Mouse (Mus musculus) c-Kit-positive CD71-positive TER-119-positive erythroid progenitor cells, embryonic 14.5 days (primary cell): ENCODE results near the gene Fbxw4.
A peak's percentile ranks its signal among the peaks of the same experiment; 100 is the strongest.

ENCODE experiments used
- DNase-seq: peaks from one replicate; pipeline ENCODE4 v3.0.0-alpha.2; 2013; ENCODE audit warnings: low spot score

The Fbxw4 gene

DNA sequence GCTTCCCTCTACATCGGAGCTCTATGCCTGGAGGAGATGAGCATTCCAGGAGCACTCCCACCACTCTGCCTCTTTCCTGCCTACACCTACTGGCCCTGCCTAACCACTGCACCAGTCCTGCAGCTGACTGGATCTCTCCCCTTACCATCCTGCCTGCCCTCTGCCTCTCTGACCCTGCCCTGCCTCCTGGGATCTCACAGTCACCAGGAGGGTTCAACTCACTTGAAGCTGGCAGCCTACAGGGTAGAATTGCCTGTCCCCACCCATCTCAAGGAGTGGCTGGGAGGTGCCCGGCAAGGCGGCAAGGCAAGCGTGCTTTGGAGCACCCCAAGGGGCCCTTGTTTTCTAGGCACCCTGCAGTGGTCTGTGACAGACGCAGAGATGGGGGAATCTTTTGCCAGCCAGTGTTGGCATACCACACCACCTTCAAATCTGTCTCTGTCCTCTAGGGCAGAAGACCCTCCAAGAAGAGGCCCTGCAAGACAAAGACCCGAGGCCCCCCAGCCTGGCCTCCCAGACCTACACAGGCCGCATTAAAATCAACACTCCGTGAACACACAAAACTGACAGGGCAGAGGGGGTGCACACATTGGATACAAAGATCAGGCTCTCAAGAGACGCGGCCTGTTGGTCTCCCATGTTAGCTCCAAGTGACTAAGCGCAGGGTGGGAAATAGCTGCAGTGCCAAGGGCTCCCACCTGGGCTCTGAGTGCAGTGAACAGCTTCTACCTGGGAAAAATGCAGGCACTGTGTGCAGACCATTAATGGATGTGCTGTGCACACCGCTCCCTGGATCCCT, 44.5 kb downstream of the Fbxw4 start:
- no peak for DNase-seq

DNA sequence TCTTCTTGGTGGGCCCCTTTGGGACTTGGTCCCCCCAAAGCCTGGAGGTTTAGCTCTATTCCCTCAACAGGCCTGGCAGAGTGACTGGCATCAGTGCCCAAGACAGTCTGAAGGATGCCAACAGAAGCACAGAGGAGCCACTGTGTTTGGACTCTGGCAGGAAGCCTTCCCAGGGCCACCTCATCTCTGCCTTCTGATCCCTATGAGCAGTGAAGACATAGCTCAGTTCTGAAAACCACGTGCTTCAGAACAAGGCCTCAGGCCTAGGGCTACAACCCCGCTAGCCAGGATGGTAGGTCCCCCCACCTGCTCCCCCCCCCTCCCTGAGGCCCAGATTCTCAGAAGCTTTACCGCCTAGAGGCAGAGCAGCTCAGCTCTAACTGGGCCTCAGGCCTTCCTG, 45.2 kb downstream of the Fbxw4 start:
- DNase-seq, result no peak

DNA sequence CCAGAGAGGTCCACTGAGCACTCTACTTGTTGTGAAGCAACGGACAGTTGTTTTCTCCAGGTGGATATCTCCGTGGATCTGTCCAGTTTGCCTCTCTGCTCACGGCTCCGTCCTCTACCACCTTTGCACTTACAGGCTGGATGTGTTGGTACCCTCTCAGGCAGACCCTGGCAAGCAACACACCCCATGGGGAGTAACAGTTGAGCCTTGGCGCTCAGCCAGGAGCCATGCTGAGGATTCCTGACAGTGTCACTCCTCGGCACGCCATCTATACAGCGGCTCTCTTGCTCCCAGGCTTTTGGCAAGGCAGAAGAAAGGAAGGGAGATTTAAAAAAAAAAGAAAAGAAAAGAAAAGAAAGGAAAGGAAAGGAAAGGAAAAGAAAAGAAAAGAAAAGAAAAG, 45.7 kb downstream of the Fbxw4 start:
- no peak for DNase-seq

DNA sequence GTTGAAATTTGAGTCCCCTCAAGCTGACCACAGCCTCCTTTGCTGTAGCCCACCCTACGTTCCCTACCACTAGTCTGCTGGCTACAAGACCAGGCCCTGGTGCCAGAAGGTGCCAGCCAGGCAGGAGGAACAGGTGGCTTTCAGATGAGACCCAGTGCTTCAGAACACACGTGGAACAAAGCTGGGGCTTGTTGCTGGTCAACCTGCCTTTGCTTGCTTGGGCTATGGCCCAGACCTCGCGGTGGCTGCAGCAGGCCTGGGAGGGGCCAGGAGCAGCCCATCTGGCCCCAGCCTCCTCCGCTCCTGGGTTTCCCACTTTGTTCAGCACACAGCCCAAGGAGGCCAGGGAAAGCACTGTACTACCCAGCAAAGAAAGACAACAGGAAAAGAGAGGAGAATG, 49.3 kb downstream of the Fbxw4 start:
- DNase-seq, result no peak

DNA sequence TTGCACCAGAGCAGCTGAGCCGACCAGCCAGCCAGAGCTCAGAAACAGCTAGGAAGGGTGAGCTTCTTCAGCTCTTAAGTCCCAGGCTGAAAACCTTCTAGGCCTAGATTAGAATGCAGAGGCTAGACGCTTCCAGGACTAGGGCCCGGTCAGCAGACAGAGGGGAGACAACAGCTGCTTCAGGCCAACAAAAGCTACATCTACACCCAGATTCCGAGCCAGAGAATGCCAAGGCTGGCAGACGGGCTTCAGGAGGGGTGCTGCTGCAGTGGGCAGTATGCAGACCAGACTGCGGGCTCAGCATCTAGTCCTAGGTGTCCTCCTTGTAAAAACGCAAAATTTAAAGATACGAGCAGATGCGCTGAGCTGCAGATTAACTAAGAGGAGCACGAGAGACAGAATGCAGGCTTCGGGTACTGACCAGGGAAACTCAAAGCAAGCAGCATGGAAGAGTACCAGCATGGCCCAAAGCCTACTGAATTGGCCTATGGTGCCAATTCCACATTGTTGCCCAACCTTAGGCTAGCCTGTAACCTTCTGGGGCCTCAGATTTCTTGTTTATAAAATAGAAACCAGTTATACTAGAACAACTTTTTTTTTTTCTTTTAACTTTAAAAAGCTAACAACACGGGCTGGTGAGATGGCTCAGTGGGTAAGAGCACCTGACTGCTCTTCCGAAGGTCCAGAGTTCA, 51.3 kb downstream of the Fbxw4 start:
- DNase-seq, result no peak

DNA sequence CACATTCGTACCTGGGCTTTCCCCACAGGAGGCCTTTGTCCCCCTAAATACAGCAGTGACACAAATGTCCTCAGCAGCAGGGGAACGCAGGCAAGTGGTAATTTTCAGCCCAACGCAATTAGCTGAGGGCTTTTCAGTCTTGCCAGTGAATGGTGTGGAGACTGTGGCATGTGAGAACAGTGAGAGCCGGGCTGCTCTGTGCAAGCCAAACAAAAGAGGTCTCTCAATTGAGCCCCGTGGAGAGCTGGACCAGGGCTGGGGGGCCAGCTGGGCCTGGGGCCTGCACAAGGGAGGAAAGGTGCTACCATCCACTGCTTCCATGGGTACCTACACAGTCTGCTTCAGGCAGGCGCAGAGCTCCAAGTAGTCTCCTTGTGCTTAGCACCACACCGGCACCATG, 52.6 kb downstream of the Fbxw4 start:
- DNase-seq, result no peak

DNA sequence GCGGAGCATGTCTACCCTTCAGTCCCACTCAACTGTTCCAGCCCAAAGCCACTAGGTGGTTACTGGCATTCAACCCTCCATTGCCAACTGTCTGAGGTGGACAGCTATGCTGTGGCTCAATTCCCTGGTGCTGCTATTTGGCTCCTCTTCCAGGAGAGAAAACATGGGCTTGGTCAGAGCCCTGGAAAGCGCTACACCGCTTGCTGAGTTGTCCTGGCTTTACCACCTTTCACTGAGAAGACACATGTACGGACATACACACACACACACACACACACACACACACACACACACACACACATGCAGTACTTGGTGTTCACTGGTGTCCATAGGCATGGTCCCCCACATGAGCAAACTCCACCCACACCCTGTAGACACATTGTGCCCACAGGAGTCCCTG, 53.4 kb downstream of the Fbxw4 start:
- DNase-seq, result no peak

DNA sequence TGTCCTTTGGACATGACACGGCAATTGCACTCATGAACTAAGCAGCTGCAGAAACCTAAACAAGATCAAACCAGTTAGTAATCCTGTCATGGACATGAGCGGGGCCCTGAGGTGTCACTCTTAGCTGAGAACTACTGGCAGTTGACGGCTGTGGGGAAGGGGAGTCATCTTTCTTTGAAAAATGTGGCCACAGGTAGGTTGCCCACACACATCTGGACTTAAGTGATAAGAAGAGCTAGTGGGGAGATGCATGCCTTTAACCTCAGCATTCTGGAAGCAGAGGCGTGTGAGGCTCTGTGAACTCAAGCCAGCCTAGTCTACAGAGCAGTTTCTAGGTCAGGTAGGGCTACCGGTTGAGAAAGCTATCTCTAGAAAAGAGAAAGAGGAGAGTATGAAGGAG, 57.5 kb downstream of the Fbxw4 start:
- peak; percentile 73 for DNase-seq

DNA sequence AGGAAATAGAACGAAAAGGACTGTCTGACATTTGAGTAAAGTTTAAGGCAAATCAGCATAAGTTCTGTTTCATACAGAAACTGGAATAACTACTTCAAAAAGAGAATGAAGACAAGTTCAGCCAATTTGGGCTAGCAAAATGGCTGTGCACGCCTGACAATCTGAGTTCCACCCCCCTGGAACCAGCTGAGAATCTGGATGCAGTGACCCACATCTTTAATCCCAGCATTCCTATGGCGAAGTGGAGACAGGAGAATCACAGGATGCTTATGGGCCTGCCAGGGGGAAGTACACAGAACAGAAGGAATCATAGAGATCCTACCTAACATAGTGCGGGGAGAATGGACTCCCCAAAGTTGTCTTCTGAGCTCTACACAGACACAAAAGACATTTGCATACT, 63.0 kb downstream of the Fbxw4 start:
- DNase-seq, result no peak

DNA sequence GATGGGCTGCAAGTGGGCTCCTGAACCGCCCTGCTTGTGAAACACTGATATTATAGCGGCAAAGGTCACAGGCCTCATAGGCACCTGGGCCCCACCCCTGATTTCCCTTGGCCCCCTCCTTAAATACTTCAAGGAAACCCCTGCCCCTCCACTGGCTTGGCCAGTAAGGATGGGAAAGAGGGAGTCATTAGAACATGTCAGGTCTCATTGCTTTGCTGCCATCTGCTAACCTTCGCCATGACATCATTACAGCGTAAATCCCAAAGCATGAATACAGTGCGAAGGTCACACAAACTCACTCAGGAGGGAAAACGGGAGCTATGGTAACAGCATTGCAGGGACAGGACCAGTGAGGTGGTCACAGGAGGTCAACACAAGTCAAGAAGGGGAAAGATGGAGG, 63.7 kb downstream of the Fbxw4 start:
- DNase-seq, result no peak

DNA sequence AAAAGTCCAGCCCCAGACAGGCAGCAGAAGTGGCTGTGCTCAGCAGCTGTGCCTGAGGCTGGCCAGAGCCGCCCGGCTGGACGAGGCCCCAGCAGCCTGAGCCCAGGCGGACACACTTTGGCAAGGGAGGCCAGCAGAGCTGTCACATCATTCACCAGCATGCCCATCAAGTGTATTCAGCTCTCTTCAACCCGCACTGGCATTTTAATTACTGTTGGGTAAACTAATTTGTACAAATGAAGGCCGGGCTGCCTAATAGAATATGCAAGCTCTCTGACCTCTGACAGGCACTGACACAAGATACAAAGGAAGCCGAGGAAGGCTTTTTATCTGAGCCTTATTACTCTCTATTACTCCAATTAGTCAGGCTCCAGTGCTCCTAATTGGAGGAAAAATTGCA, 64.1 kb downstream of the Fbxw4 start:
- DNase-seq, result no peak

DNA sequence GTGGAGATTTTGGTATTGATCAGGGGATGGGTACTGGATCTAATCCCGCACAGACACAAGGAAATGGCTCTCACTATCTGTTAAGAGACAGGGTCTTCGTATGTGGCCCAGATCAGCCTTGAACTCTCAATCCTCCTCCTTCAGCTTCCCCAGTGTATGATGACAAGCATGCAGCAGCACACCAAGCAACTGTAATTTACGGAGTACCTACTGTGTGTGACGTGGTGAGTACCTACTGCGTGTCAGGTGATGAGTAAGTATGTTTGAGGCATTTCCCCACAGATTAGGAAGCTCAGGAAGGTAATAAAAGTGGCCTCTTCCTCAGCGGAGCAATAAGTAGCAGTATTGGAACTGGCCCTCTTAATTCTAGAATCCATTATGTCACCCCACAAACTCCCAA, 64.6 kb downstream of the Fbxw4 start:
- no peak for DNase-seq

DNA sequence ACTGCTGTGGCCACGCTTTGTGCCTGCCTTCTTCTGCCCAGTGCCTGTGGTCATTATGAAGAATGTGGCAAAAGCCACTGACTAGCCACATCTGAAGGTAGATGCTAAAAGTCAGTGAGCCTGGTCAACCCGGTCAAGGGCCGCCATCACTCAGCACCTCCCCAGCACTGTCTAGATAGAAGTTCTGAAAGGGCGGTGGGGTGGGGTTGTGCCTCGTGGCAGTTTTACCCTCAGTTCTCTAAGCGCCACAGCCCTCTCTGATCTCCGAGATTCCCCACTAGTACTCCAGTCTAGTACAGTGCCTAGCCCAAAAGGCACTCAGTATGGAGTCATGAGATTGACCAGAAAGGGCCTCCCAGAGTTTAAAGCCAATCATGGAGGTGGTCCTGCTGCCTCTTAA, 66.0 kb downstream of the Fbxw4 start:
- no peak for DNase-seq

DNA sequence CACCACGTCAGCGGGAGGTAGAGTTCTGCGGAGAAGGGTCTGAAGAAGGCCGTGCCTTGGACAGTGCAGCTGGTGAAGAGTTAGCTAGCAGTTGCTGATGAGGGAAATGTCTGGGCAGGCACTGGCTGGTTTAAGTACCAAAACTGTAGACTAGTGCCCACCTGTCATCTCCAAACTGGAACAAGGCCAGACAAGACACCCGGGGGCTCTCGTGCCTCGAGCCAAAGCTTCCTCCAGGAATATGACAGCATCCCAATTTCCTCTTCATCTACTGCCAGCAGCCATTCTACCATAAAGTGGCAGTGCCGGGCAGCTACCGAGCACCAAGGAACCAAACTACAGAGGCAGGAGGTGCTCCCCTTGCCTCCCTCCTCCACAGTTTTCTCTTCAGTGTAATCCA, 67.2 kb downstream of the Fbxw4 start:
- no peak for DNase-seq

DNA sequence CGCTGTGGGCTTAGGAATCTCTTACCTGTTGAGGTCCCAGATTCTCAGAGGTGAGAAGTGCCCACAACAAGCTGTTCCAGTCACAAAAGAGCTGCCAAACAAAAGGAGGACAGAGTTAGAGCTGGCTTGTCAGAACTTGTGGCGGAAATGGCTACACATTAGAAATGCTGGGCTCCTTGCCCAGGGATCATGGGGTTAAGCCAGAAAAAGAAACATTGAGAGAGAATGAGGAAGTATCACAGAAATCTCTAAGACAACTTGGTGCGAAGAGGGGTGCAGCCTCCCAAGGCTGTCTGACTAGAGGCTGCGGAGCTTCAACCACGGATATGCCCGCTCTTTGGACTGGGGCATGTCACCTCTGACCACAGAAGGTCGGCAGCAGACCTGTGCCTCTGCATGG, 68.4 kb downstream of the Fbxw4 start:
- DNase-seq, result no peak

DNA sequence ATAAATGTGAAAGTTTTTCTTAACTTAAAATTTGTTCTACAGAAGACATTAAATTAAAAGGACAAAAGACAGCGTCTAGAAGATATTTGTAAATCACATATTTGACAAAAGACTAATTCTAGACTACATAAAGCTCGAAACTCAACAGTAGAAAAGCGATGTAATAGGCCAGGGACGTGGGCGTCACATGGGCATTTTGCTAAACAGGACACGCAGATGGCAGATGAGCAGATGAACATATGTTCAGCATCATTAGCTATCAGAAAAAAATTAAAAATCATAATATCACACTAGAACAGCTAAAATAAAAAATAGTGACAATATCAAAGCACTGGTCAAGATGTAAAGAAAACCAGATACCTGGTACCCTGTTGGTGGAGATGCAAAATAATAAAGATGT, 70.4 kb downstream of the Fbxw4 start:
- no peak for DNase-seq

DNA sequence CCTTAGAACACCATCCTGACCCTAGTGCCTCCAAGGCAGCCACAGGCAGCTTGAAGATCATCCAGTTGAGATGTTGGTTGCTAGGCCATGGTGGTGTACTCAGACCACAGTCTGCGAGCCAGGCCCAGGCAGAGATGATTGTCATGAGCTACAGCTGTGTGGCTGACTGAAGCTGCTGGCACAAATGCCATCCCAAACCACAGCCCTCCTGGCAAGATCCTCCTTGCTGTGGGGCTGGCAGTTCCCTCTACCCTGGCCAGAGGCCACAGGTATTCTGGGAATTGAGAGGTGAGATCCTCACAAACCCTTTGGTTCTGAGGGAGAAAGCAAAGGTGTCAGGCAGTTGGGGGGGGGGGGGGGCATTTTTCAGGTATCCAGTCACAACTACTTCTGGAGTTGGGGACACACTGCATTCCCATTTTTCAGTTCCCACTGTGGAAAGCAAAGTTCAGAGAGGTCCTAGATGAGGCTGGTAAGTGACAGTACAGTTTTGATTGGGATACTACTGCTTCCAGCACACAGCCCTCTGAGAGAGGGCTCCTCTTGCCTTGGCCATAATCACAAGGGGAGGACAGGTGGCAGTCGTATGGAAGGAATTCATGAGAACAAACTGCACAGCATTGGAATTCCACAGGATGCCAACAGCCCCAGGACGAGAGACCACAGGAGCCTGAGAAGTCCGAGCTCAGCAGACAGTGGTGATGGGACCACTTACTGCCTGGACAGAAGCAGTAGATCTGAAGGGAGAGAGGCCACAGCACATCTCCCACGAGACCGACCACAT, 72.4 kb downstream of the Fbxw4 start:
- no peak for DNase-seq

DNA sequence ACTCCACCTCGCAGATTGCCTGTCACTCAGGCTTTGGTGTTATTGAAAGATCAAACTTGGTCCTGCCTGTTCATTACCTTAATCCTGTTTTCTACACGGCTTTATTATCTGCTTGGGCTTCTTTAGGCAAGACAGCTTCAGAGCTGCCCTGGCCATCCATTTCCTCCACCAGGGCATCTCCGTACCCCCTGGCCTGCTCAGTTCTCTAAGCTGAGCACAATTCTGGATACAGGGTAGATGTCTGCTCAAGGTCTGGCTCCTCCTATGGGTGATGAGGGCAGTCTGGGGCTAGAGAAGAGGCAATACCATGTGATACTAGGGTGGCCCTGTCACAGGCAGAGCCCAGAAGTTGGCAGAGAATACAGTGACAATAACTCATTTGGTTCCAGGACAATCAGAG, 73.3 kb downstream of the Fbxw4 start:
- DNase-seq, result no peak

DNA sequence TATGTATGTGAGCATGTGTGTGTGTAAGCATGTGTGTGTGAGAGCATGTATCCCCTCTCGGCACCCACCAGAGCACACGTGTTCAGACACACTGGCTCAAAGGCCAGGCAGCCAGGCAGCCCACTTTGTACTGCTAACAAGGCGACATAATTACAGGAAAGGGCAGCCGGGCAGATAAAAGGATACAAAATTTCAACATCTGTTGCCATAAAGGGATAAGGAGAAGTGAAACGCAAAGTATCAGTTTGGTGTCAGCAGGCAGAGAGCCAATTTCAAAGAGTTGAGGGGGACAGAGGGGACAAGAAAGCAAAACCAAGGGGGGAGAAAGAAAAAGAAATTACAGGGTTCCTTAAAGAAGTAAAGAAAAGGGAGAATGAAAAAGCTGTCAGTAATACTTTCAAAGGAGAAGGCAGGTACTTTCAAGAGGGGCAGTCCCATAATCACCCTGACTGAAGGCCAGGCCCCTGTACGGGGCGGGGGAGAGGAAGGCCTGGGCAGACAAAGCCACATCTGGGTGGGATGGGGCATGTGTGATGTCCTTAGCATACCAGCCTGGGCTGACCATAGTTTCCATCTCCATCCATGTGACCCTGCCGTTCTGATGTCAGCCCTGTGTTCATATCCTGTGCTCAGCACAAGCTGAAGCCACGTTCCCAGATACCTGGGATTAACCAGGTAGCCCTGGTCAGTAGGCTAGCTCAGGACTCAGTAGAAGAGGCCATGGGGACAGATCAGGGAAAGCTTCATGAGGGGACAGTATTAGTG, 75.1 kb downstream of the Fbxw4 start:
- no peak for DNase-seq

DNA sequence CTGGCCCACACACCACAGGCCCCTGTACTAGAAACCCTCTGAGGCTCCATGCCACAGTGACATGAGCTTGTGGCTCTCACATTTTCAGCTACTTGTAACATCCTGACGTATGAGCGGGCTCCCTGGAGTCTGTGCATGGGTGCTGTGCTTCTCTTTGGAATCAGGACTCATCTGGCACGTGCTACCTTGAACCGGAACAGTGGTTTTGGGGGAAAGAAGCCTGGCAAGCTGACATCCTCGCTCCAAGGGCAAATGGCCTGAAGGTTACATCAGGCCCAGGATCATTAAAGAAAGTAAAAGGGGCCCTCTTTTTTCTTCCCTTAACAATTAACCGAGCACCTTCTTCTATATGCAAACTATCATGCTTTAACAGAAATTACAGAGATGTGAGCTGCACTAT, 77.0 kb downstream of the Fbxw4 start:
- no peak for DNase-seq

DNA sequence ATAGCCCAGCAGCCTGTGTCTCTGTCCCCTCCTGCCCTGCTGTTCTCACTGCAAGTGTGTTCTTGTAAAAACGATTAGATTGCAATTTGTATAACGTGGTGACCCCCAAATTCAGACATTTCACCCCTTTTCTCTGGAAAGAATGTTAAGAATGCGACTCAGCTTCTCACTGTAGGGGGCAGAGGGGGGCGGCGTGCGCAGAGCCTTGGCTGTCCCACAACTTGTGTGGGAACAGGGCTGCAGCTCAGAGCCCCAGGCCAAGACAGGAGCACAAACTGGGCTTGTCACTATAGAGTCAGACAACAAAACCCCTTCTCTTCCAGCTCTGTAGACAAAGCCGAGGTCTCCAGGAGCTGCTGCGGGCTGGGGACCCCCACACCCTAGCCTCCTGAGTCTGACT, 78.0 kb downstream of the Fbxw4 start:
- no peak for DNase-seq

DNA sequence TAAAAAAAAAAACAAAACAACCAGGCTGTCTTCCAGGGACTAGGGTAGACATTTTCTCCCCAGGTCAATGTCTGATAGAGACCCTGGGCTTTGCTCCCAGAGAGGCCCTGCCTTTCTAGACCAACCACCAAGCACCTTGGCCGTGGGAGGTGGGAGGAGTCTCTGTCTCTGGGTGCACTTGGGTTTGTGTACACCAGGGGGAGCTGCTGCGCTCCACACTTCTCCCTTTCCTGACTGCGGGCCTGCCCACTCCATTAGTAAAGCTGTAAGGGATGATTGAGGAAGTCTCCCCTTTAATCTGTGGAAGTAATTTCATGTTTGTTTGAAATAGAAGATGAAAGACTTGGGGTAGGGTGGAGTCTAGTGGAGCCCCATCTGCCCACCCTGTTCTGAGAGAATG, 78.9 kb downstream of the Fbxw4 start:
- DNase-seq, result peak; percentile 73
